Mouse (Mus musculus) subcutaneous adipose tissue, adult 2 months (tissue): Measurements from ENCODE around the gene Ssxb9. TPM values are rescaled to one million over a fixed set of nuclear protein-coding genes. Genes with fewer than 3 reads are reported as not detected.

ENCODE experiments used
- polyA plus RNA-seq: library from polyadenylated mRNA; depleted of rRNA; stranded (reverse); fragments of >200 nt; gene quantifications from 2 replicates; pipeline ENCODE4 v1.2.3, GENCODE M21; 2012; ENCODE audit warnings: low replicate concordance; rRNA removed

Ssxb9 gene
- polyA plus RNA-seq, result not detected in 2 replicates

GRCm38 (mm10) chrX:8366678-8367077 lies at the start of gene Ssxb9:
TSS of gene Ssxb9 (plus strand) at chrX:8366978.

DNA sequence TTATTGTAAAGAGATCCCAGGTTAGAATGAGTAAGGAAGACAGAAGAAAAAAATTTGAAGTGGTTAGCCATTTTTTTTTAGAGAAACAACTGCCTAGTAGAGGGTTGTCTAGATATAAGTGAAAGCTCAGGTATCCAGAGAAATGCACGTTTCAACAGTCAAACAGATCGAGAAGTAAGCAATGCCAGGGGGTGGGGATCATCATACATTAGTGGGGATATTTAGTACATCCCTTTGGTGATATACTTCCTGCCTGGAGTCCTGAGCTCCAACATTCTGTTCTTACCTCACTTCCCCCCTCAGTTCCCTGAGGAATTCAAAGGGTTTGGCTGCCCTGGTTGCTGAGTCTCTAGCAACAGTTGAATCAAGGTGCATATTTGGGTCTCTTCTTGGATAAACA lies 39.7 kb upstream of the Ssxb9 start, which contains the start of gene Ssxb10:
Gene Ssxb10, plus strand, starts transcription at position 301 of the 400 bp plus-strand sequence.

DNA sequence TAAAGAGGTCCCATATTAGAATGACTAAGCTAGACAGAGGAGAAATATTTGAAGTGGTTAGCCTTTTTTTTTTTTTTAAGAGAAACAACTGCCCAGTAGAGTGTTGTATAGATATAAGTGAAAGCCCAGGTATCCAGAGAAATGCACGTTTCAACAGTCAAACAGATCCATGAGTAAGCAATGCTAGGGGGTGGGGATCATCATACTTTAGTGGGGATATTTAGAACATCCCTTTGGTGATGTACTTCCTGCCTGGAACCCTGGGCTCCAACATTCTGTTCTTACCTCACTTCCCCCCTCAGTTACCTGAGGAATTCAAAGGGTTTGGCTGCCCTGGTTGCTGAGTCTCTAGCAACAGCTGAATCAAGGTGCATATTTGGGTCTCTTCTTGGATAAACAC lies 46.2 kb downstream of the Ssxb9 start, which contains the start of gene Ssxb1:
Gene Ssxb1, plus strand, starts transcription at position 301 of the 400 bp plus-strand sequence.

Other genes with a start within 250 kb of the Ssxb9 start
- gene Wdr13, start 234.1 kb upstream of the Ssxb9 start, polyA plus RNA-seq, result 84.0 and 125 TPM in 2 replicates
- 78.4 and 136 TPM in 2 replicates for gene Rbm3, start 221.1 kb upstream of the Ssxb9 start, polyA plus RNA-seq
- gene Tbc1d25, start 190.8 kb upstream of the Ssxb9 start, polyA plus RNA-seq, result 15.1 and 22.4 TPM in 2 replicates
- 81.3 and 98.9 TPM in 2 replicates for gene Ebp, start 173.5 kb upstream of the Ssxb9 start, polyA plus RNA-seq
- gene Porcn, start 160.5 kb upstream of the Ssxb9 start, polyA plus RNA-seq, result 28.2 and 61.6 TPM in 2 replicates
- 38.1 and 48.9 TPM in 2 replicates for gene Ftsj1, start 114.6 kb upstream of the Ssxb9 start, polyA plus RNA-seq
- 0.62 and 10.9 TPM in 2 replicates for gene Slc38a5, start 95.8 kb upstream of the Ssxb9 start, polyA plus RNA-seq
- gene Ssxb10, start 39.6 kb upstream of the Ssxb9 start, polyA plus RNA-seq, result not detected in 2 replicates
- gene Ssxb1, start 46.3 kb downstream of the Ssxb9 start, polyA plus RNA-seq, result not detected in 2 replicates
- gene Ssxb2, start 94.7 kb downstream of the Ssxb9 start, polyA plus RNA-seq, result not detected in 2 replicates
- not detected in 2 replicates for gene Gm14459, start 158.0 kb downstream of the Ssxb9 start, polyA plus RNA-seq
- not detected in 2 replicates for gene Ssxb6, start 181.3 kb downstream of the Ssxb9 start, polyA plus RNA-seq
- gene Ssxb3, start 224.8 kb downstream of the Ssxb9 start, polyA plus RNA-seq, result not detected in 2 replicates